In the genomic region with DNA sequence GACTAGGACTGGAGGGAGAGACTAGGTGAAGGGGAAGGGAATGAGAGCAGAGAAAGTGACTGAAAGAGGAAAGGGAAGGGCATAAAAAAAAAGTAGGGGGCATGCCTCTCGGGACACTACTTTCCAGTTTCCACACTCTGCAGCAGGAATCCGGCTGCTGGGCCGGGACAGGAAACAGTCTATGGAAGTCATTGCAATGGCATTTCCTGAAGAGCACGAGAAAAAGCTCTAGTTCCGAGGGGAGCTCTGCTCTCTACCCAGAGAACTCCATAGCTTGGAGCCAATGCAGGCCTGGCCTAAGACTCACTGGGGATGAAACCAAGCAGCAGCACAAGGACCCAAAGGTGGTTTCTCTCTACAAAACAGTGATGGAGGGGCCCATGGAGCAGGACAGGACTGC, we compare ENCODE assay signal across 8 mouse cellular contexts. TPM values are rescaled to one million over a fixed set of nuclear protein-coding genes. Genes with fewer than 3 reads are reported as not detected.
DNase-seq lines count a peak whose midpoint lies in the region; ATAC-seq and TF ChIP-seq lines count a peak whose summit lies in the region.

No protein-coding gene starts in this region.

- peak overlapping the region; percentile 95 for H3K27ac ChIP-seq in ES-Bruce4 (ENCODE audit: insufficient read depth, low read length)
- peak overlapping the region; percentile 97 for H3K27ac ChIP-seq in heart, adult 2 months
- H3K27ac ChIP-seq in lung, postnatal 0 days (ENCODE audit: low read length): peak overlapping the region; percentile 96

- ATAC-seq in lung, postnatal 0 days: peak; percentile 73

- TF ChIP-seq CTCF in ES-Bruce4 (IDR thresholded peaks at IDR 0.05; ENCODE audit: low read depth, low read length): no peak
- TF ChIP-seq CTCF in heart, adult 2 months (IDR thresholded peaks at IDR 0.05): no peak
- TF ChIP-seq CTCF in lung, postnatal 0 days (IDR thresholded peaks at IDR 0.05): no peak

- WGBS in heart, adult 2 months: 20% methylated on average over 5 of the region's 5 CpGs
- 2% methylated on average over 5 of the region's 5 CpGs for WGBS in lung, postnatal 0 days

- TF ChIP-seq POLR2A in ES-Bruce4 (IDR thresholded peaks at IDR 0.05; ENCODE audit: insufficient read depth, low read length): no peak
- peak; percentile 82 for TF ChIP-seq POLR2A in heart, adult 2 months (IDR thresholded peaks at IDR 0.05; ENCODE audit: insufficient read depth, low read depth, low read length)

- no peak overlapping the region for H3K4me3 ChIP-seq in ES-Bruce4 (ENCODE audit: low read depth, low read length)
- peak overlapping the region; percentile 32 for H3K4me3 ChIP-seq in heart, adult 2 months
- H3K4me3 ChIP-seq in lung, postnatal 0 days (ENCODE audit: low read depth, low read length): no peak overlapping the region

- peak overlapping the region; percentile 23 for H3K4me2 ChIP-seq in lung, postnatal 0 days (replicated peaks; ENCODE audit: low read depth, low read length)

- intact Hi-C loops in heart, adult 2 months (cut with DNase I): loop anchor here (2.0 kb wide), 1 partner anchor 82 kb away; no protein-coding TSS in a partner anchor

- no peak for TF ChIP-seq EP300 in ES-Bruce4 (IDR thresholded peaks at IDR 0.05; ENCODE audit: insufficient read depth, low read depth, low read length)
- TF ChIP-seq EP300 in heart, adult 2 months (IDR thresholded peaks at IDR 0.05; ENCODE audit: insufficient read depth, low read depth, low read length): peak; percentile 95
- TF ChIP-seq EP300 in lung, postnatal 0 days (IDR thresholded peaks at IDR 0.05): peak; percentile 93

- no peaks in the 10 kb centered on the region; the same call in 1 of the 2 replicates for H3K36me3 ChIP-seq in ES-Bruce4 (ENCODE audit: control insufficient read depth, insufficient read depth, low read length, poor library complexity, severe bottlenecking)
- peaks cover 62% of the 10 kb centered on the region for H3K36me3 ChIP-seq in heart, adult 2 months (ENCODE audit: control insufficient read depth, insufficient read depth, low read length)
- H3K36me3 ChIP-seq in lung, postnatal 0 days (ENCODE audit: insufficient read depth, low read length): peaks cover 7% of the 10 kb centered on the region; the same call in 1 of the 2 replicates

- H3K79me2 ChIP-seq in heart, adult 2 months (replicated peaks; ENCODE audit: control insufficient read depth, insufficient read depth, low read length): peaks cover 3% of the 10 kb centered on the region; the same call in 1 of the 2 replicates

- DNase-seq in 3134 (ENCODE audit: extremely low read depth, insufficient read length, low spot score): peak; percentile 43
- DNase-seq in heart, adult 2 months: peak; percentile 71 to 84
- DNase-seq in kidney, adult 18-20 months: peak; percentile 61
- DNase-seq in lung, postnatal 0 days (ENCODE audit: low spot score): peak; percentile 93
- no peak for DNase-seq in thymus, postnatal 25 days
- DNase-seq in cerebellum, adult 9-10 months: no peak
- DNase-seq in left cerebral cortex, adult 18-20 months (ENCODE audit: low spot score in 2 of 2): no peak

- H3K9me3 ChIP-seq in ES-Bruce4 (replicated peaks; ENCODE audit: control insufficient read depth, insufficient read depth, low read length, poor library complexity, severe bottlenecking): no peaks in the 10 kb centered on the region
- no peaks in the 10 kb centered on the region for H3K9me3 ChIP-seq in lung, postnatal 0 days (ENCODE audit: low read length)

- H3K4me1 ChIP-seq in ES-Bruce4 (ENCODE audit: control insufficient read depth, insufficient read depth, low read length): peaks cover 16% of the 10 kb centered on the region
- H3K4me1 ChIP-seq in heart, adult 2 months (ENCODE audit: control insufficient read depth, insufficient read depth, low read length): peaks cover 56% of the 10 kb centered on the region
- H3K4me1 ChIP-seq in lung, postnatal 0 days (ENCODE audit: insufficient read depth, low read depth, low read length): peaks cover 78% of the 10 kb centered on the region

- no peak overlapping the region for H3K9ac ChIP-seq in ES-Bruce4 (ENCODE audit: low read depth, poor library complexity, severe bottlenecking)
- peak overlapping the region; percentile 60 for H3K9ac ChIP-seq in heart, adult 2 months (ENCODE audit: low read depth, low read length)
- H3K9ac ChIP-seq in lung, postnatal 0 days (replicated peaks; ENCODE audit: low read depth): 0 out of 2 replicates have a peak overlapping the region, but pooled peaks have one; percentile 13

- no peaks in the 10 kb centered on the region for H3K27me3 ChIP-seq in ES-Bruce4 (ENCODE audit: control insufficient read depth, insufficient read depth, low read length, poor library complexity, severe bottlenecking)
- no peaks in the 10 kb centered on the region for H3K27me3 ChIP-seq in heart, adult 2 months (ENCODE audit: control insufficient read depth, insufficient read depth, low read length)
- no peaks in the 10 kb centered on the region for H3K27me3 ChIP-seq in lung, postnatal 0 days (replicated peaks; ENCODE audit: insufficient read depth, low read length)

RNA-seq across cellular contexts. Expression of a gene that starts 10.5 kb away (rescaled TPM):
- polyA plus RNA-seq in ES-Bruce4 (2011; ENCODE audit: insufficient read depth, insufficient read length, low read depth, missing spikeins): 108 TPM in 2 replicates
- total RNA-seq in heart, adult 2 months (2021): 100 to 1,000 TPM in 1 of 2 experiments, 10 to 100 TPM in 1; 51.9 to 102 TPM
- polyA plus RNA-seq in heart, adult 2 months (2012; rRNA removed): 48.1 and 51.2 TPM in 2 replicates
- 100 and 103 TPM in 2 replicates for polyA plus RNA-seq in lung, postnatal 0 days (2015; fragmentation: Nextera tagmentation; extraction: Ambion mirVana)
- total RNA-seq in left cerebral cortex, adult 18-20 months (2021): 100 to 1,000 TPM; 124 to 130 TPM

RNA-seq across cellular contexts. Expression of a gene that starts 26.7 kb away (rescaled TPM):
- 183 TPM in 2 replicates for polyA plus RNA-seq in ES-Bruce4 (2011; ENCODE audit: insufficient read depth, insufficient read length, low read depth, missing spikeins)
- 1 to 10 TPM in 1 of 2 experiments, under 1 TPM in 1; 0.75 to 1.1 TPM for total RNA-seq in heart, adult 2 months (2021)
- polyA plus RNA-seq in heart, adult 2 months (2012; rRNA removed): 0.18 and 0.50 TPM in 2 replicates
- polyA plus RNA-seq in lung, postnatal 0 days (2015; fragmentation: Nextera tagmentation; extraction: Ambion mirVana): 3.1 and 5.7 TPM in 2 replicates
- total RNA-seq in left cerebral cortex, adult 18-20 months (2021): 1 to 10 TPM; 2.0 to 2.4 TPM

Comparison
In these comparisons a context has a peak if more than half of its experiments do, and no peak if none do; other contexts are left out.
1. DNase-seq: peak in 3134 (single experiment), heart, adult 2 months (2 of 2), kidney, adult 18-20 months (single experiment) and lung, postnatal 0 days (single experiment); none in thymus, postnatal 25 days (single experiment), cerebellum, adult 9-10 months (single experiment) and left cerebral cortex, adult 18-20 months (0 of 2).
2. RNA of a gene that starts 26.7 kb away (polyA plus RNA-seq): 183 TPM in ES-Bruce4; 3.1 to 5.7 TPM in lung, postnatal 0 days and 0.18 to 0.50 TPM in heart, adult 2 months; every median in the first group is over 10 times any median in the second.
3. Peak in every context shown above with its lines, with median percentiles within 50 percentile points of each other: H3K27ac ChIP-seq.